Mouse (Mus musculus): Measurements from ENCODE around the gene Rorc. TPM values are rescaled to one million over a fixed set of nuclear protein-coding genes. Genes with fewer than 3 reads are reported as not detected.

Gene Rorc
- polyA plus RNA-seq (2015; fragmentation: Nextera tagmentation; extraction: Ambion mirVana), result 5.4 and 6.6 TPM in 2 replicates

DNA sequence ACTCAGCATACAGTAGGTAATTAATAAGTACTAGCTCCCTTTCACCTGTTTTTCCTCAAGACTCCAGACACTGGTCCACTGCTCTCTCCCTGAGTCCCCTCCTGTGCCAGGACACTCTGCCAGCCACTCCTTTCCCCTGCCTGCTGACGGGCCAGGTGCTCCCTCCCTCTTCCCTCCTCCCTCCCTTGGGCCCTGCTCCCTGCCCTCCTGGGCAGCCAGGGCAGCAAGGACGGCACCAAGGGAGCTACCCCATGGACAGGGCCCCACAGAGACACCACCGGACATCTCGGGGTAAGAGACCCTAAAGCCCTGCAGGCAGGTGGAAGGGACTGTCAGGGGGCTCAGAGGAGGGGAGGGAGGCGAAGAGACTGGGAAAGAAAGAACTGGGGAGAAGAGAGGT, at the start of gene Rorc:
Rorc (plus strand) TSS at position 154 of the 400 bp plus-strand sequence.
- H3K4me3 ChIP-seq (ENCODE audit: low read depth, low read length), result peak within 1 kb of the TSS; percentile 50
- WGBS (ENCODE audit: insufficient replicate concordance), result 23% methylated on average over 5 of the region's 5 CpGs

DNA sequence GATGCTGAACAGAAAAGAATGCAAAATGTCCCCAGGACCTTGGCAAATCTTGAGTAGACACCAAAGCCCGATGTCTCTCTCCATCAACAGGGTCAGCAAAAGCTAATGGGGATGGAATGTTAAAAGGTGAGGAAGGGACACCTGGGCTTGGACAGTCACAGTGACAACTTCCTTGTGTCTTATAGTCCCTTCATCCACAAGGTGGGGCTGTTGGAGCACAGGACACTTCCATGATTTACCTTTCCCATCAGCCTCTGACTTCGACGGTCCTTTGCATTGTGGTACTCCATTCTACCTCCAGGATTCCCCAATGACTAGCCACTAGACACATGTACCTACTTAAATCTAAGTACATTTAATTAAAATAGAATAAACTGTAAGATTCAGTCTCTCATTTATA, 43.9 kb upstream of the Rorc start:
- ATAC-seq (no peak), DNase-seq (no peak)
- H3K9ac ChIP-seq (replicated peaks), result no peak overlapping the region
- no peaks in the 10 kb centered on the region for H3K4me1 ChIP-seq (ENCODE audit: insufficient read depth)
- no peak overlapping the region for H3K27ac ChIP-seq (ENCODE audit: low read depth)
- no peaks in the 10 kb centered on the region for H3K27me3 ChIP-seq (ENCODE audit: insufficient read depth, low read length)
- H3K9me3 ChIP-seq (ENCODE audit: low read length), result no peaks in the 10 kb centered on the region
- 69% methylated on average over 3 of the region's 3 CpGs for WGBS (ENCODE audit: insufficient replicate concordance)
- no peak overlapping the region for H3K4me3 ChIP-seq (ENCODE audit: low read depth, low read length)
- no peak for TF ChIP-seq EP300 (IDR thresholded peaks at IDR 0.05; ENCODE audit: low read depth)
- TF ChIP-seq CTCF (IDR thresholded peaks at IDR 0.05; ENCODE audit: low read depth), result peak; percentile 45
- no peak overlapping the region for H3K4me2 ChIP-seq (ENCODE audit: low read depth, low read length)
- peaks cover 16% of the 10 kb centered on the region for H3K36me3 ChIP-seq (replicated peaks; ENCODE audit: insufficient read depth, low read length)

More for the DNA sequence above, at the start of gene Rorc:
- H3K4me1 ChIP-seq (ENCODE audit: insufficient read depth), result peaks cover 17% of the 10 kb centered on the region
- DNase-seq (peak; percentile 50), ATAC-seq (peak; percentile 69)
- H3K27me3 ChIP-seq (ENCODE audit: insufficient read depth, low read length), result no peaks in the 10 kb centered on the region
- H3K27ac ChIP-seq (ENCODE audit: low read depth), result peak within 1 kb of the TSS; percentile 72
- no peaks in the 10 kb centered on the region for H3K9me3 ChIP-seq (ENCODE audit: low read length)
- H3K4me2 ChIP-seq (ENCODE audit: low read depth, low read length), result peak within 1 kb of the TSS; percentile 66
- peak within 1 kb of the TSS; percentile 62 for H3K9ac ChIP-seq (replicated peaks)
- TF ChIP-seq EP300 (IDR thresholded peaks at IDR 0.05; ENCODE audit: low read depth) (no peak), CTCF (IDR thresholded peaks at IDR 0.05; ENCODE audit: low read depth) (no peak)
- no peaks in the 10 kb centered on the region for H3K36me3 ChIP-seq (replicated peaks; ENCODE audit: insufficient read depth, low read length)

DNA sequence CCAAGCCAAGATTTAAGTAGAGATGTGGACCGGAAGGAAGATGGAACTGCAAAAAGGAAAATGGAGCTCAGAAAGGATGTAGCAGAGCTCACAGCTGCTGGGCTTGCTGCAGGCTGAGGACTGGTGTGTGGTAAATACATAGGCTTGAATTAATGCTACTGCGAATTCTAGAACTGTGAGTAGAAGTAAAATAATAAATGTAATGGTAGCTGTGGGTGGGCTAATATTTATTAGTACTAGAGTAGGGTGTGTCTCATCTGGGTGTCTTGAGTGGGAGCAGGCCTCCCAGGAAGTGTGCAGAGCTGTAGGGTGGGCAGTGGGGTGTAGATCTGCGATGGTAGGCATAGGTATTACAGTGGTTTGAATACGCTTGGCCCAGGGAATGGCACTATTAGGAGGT, 38.2 kb upstream of the Rorc start:
- no peak for ATAC-seq
- WGBS (ENCODE audit: insufficient replicate concordance), result 82% methylated on average over 4 of the region's 4 CpGs
- H3K4me1 ChIP-seq (ENCODE audit: insufficient read depth), result no peaks in the 10 kb centered on the region

DNA sequence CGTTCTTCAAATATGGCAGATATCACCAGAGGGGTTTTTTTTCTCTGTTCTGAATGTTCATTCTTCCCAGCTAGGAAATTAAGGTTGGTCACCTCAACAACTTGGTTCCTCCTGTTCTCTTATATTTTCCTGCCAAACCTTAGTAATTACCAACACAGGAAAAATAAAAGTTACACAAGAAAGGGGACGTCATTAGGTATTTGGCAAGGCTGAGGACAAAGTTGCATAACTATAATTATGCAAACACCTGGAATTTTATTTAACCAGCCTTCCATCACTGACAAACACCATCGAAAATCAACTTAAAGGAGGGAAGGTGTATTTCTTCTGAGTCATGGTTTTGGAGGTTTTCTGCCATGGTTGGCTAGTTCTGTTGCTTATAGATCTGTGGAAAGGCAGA, 34.1 kb upstream of the Rorc start:
- TF ChIP-seq CTCF (IDR thresholded peaks at IDR 0.05; ENCODE audit: low read depth) (no peak), EP300 (IDR thresholded peaks at IDR 0.05; ENCODE audit: low read depth) (peak; percentile 35; the same call in 1 of the 2 replicates)
- Histone ChIP-seq H3K36me3 (replicated peaks; ENCODE audit: insufficient read depth, low read length) (no peaks in the 10 kb centered on the region), H3K9ac (replicated peaks) (no peak overlapping the region), H3K4me1 (ENCODE audit: insufficient read depth) (no peaks in the 10 kb centered on the region), H3K9me3 (ENCODE audit: low read length) (no peaks in the 10 kb centered on the region), H3K4me3 (ENCODE audit: low read depth, low read length) (no peak overlapping the region), H3K27me3 (ENCODE audit: insufficient read depth, low read length) (no peaks in the 10 kb centered on the region), H3K4me2 (ENCODE audit: low read depth, low read length) (no peak overlapping the region), H3K27ac (ENCODE audit: low read depth) (no peak overlapping the region; the same call in 1 of the 2 replicates)
- WGBS (ENCODE audit: insufficient replicate concordance), result 60% methylated on average over 3 of the region's 3 CpGs
- ATAC-seq, result peak; percentile 53; the same call in 1 of the 2 replicates
- no peak for DNase-seq

More for the DNA sequence above, 38.2 kb upstream of the Rorc start:
- no peaks in the 10 kb centered on the region for H3K9me3 ChIP-seq (ENCODE audit: low read length)
- H3K4me2 ChIP-seq (ENCODE audit: low read depth, low read length), result no peak overlapping the region
- H3K27me3 ChIP-seq (ENCODE audit: insufficient read depth, low read length), result no peaks in the 10 kb centered on the region
- H3K4me3 ChIP-seq (ENCODE audit: low read depth, low read length), result no peak overlapping the region
- no peak overlapping the region for H3K9ac ChIP-seq (replicated peaks)
- TF ChIP-seq EP300 (IDR thresholded peaks at IDR 0.05; ENCODE audit: low read depth) (no peak), CTCF (IDR thresholded peaks at IDR 0.05; ENCODE audit: low read depth) (no peak)
- H3K36me3 ChIP-seq (replicated peaks; ENCODE audit: insufficient read depth, low read length), result no peaks in the 10 kb centered on the region; the same call in 1 of the 2 replicates
- H3K27ac ChIP-seq (ENCODE audit: low read depth), result no peak overlapping the region
- no peak for DNase-seq

DNA sequence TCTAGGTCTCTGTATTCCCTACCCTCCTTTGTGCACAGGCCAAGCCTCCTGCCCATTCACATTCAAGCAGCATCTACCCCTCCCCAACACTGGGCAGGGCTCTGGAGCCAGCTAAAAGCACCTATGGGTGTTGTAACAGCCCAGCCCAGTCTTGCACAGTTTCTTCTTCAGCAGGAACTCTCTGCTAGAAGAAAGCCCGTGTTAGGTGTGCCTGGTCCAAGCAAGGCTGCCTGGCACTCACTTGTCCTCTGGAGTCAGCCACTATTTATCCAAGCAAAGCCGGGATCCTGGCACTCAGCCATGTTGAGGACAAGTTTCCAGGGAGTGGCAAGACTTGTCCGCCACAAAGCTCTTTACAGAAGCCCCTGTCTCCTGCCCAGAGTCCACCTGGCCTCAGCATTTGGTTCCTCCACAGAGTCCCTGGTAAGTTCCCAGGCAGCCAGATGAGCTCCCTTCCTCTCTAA, 30.6 kb upstream of the Rorc start, which contains the start of gene Them5:
Them5 (plus strand) TSS at position 141 of the 464 bp plus-strand sequence.
- ATAC-seq, result no peak
- no peak for DNase-seq

DNA sequence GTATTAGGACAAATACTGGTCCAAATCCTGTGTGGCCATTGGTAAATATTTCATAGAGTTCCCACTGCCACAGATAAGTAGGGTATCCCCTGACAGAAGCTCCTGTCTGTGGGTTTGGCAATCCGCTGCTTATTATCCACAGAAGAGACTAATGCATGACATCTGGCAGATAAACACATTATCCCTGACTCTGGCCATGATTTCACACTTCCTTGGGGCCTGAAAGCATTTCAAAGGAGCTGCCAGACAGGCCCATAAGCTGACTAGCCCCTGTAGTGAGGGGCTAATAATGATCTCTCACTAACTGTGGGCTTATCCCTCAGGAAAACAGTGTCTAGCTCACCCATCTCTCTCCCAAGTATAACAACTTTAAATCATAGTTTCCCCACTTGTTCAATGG, 30.0 kb upstream of the Rorc start:
- H3K4me3 ChIP-seq (ENCODE audit: low read depth, low read length), result no peak overlapping the region
- H3K4me2 ChIP-seq (ENCODE audit: low read depth, low read length), result no peak overlapping the region
- no peak overlapping the region for H3K27ac ChIP-seq (ENCODE audit: low read depth)
- TF ChIP-seq CTCF (IDR thresholded peaks at IDR 0.05; ENCODE audit: low read depth), result no peak
- no peak for TF ChIP-seq EP300 (IDR thresholded peaks at IDR 0.05; ENCODE audit: low read depth)
- H3K9me3 ChIP-seq (ENCODE audit: low read length), result no peaks in the 10 kb centered on the region
- ATAC-seq (no peak), DNase-seq (no peak)
- 69% methylated on average over 1 of the region's 1 CpGs for WGBS (ENCODE audit: insufficient replicate concordance)
- no peaks in the 10 kb centered on the region for H3K4me1 ChIP-seq (ENCODE audit: insufficient read depth)
- no peak overlapping the region for H3K9ac ChIP-seq (replicated peaks)
- no peaks in the 10 kb centered on the region for H3K27me3 ChIP-seq (ENCODE audit: insufficient read depth, low read length)
- H3K36me3 ChIP-seq (replicated peaks; ENCODE audit: insufficient read depth, low read length), result no peaks in the 10 kb centered on the region

More for the DNA sequence above, 30.6 kb upstream of the Rorc start, which contains the start of gene Them5:
- Histone ChIP-seq H3K9ac (replicated peaks) (no peak within 1 kb of the TSS), H3K27ac (ENCODE audit: low read depth) (no peak within 1 kb of the TSS), H3K4me3 (ENCODE audit: low read depth, low read length) (no peak within 1 kb of the TSS), H3K9me3 (ENCODE audit: low read length) (no peaks in the 10 kb centered on the region), H3K36me3 (replicated peaks; ENCODE audit: insufficient read depth, low read length) (no peaks in the 10 kb centered on the region), H3K27me3 (ENCODE audit: insufficient read depth, low read length) (no peaks in the 10 kb centered on the region), H3K4me1 (ENCODE audit: insufficient read depth) (no peaks in the 10 kb centered on the region), H3K4me2 (ENCODE audit: low read depth, low read length) (no peak within 1 kb of the TSS)
- TF ChIP-seq EP300 (IDR thresholded peaks at IDR 0.05; ENCODE audit: low read depth) (no peak), CTCF (IDR thresholded peaks at IDR 0.05; ENCODE audit: low read depth) (no peak)
- WGBS (ENCODE audit: insufficient replicate concordance), result 37% methylated on average over 3 of the region's 3 CpGs

All from liver, postnatal 0 days (tissue).